Mouse (Mus musculus) thymus, postnatal 4 days (tissue): ENCODE data around the gene Tmem151b.

Experiments
- DNase-seq: peaks from one replicate; pipeline ENCODE4 v3.0.0; 2021

Tmem151b gene

DNA sequence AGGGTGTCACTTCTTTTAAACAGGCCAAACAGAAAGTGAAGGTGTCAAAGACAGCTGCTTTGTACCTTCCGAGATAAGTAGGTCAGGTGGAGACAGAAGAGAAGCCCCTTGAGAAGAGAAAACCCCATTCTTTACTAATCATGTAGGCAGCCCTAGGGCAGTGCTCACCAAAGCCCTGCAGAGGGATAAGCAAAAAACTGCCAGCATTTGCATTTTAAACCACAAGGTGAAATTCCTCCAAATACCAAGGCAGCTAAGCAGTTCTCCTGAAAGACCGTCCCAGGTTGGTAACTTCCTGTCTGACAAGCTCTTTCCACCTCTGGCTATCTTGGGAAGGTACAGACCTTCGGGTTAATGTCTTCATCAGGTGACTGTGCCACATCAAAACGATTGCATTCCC lies 47.2 kb downstream of the Tmem151b start:
- peak; percentile 31 for DNase-seq

DNA sequence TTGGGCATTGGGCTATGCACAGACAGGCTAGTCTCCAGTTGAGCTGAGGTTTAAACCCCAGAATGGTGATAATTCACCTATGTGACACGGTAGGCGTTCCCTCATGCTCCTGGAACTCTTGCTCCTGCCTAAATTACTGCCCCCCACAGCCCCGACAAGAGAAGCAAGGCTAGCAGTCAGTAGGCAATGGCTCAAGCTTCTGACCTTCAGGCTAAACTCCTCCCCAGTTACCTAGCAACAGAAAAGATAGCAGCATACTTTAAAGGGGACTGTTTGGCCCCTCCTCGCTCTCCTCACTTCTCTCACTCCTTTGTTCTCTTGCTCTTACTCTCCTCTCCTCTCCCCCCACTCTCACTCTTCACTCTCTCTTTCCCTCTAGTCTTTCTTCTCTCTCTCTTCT lies 48.5 kb downstream of the Tmem151b start:
- DNase-seq = no peak

DNA sequence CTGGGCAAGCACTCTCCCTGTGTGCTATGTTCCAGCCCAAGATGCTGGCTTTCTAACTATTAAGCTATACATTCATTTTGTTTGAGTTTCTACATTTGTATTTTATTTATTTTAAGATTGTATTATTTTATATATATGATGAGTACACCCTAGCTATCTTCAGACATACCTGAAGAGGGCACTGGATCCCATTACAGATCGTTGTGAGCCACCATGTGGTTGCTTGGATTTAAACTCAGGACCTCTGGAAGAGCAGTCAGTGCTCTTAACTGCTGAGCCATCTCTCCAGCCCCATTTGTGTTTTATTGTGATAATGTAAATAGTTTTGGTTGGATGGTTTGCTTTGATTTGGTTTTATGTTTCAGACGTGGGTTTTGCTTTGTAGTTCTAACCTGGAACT lies 50.0 kb downstream of the Tmem151b start:
- DNase-seq = no peak

DNA sequence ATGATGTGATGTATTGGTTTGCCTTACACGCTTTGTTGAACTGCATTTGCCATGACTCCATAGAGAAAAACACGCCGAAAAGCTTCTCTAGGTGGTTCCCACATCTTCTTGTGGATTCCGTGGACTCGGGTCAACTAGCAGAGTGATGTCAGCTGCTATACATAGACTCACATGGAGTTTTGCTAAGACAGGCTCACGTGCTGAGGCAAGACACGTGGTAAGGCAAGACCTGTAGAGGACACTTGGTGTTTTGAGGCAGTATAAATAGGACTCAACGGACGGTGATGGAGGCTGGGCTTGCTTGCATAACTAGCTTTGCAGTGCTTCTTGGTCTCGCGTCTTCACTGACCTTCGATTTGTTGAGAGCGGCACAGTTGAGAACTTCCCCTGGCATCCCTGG lies 51.1 kb downstream of the Tmem151b start:
- no peak for DNase-seq

DNA sequence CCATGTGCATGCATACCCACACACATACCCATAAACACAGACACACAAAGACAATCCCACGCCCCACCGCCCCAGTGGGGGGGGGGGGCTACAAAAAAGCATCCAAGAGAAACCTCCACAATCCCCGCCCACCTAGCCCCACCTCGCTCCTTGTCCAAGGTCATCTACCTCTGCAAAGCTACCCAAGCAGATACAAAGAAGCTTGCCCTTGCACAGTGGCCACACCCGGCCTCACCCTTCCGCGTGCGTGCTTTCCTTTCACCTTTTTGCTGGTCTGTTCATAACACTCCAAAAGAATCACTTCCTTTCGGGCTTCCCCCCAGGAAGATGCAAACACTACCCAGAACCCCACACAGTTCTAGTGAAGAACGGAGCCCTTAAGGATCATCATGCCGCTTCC lies 54.1 kb downstream of the Tmem151b start:
- peak; percentile 45 for DNase-seq
